Mouse (Mus musculus): ENCODE results near the gene Man2b1. TPM values are rescaled to one million over a fixed set of nuclear protein-coding genes. Genes with fewer than 3 reads are reported as not detected.

The Man2b1 gene
- total and polyA plus RNA-seq, 3 experiments: 29.1 to 45.6 (median 40.7) TPM

- TF ChIP-seq E2F4 (IDR thresholded peaks at IDR 0.05; ENCODE audit: insufficient replicate concordance, low read depth, low read length) (no peak), NELFE (IDR thresholded peaks at IDR 0.05; ENCODE audit: low read depth, low read length) (no peak), ETS1 (conservative IDR thresholded peaks at IDR 0.05; ENCODE audit: low read depth, low read length) (no peak), JUND (conservative IDR thresholded peaks at IDR 0.05; ENCODE audit: low read depth, low read length) (0 out of 2 replicates have a peak, but pooled peaks have one; percentile 29), TBP (conservative IDR thresholded peaks at IDR 0.05; ENCODE audit: low read depth, low read length) (no peak), MXI1 (IDR thresholded peaks at IDR 0.05; ENCODE audit: low read depth, low read length) (peak; percentile 95), GABPA (IDR thresholded peaks at IDR 0.05; ENCODE audit: insufficient replicate concordance, low read depth, low read length) (no peak), CHD2 (IDR thresholded peaks at IDR 0.05; ENCODE audit: low read length) (no peak; the same call in 1 of the 2 replicates)
Observed at GRCm38 (mm10) chr8:85059879-85060616, 23.0 kb upstream of the Man2b1 start, which contains the start of gene Fbxw9 (continued).

- Histone ChIP-seq H3K9ac (ENCODE audit: insufficient read depth, low read depth) (no peak overlapping the region), H3K27me3 (replicated peaks) (no peaks in the 10 kb centered on the region), H3K9me3 (replicated peaks; ENCODE audit: low read length) (no peaks in the 10 kb centered on the region), H3K27ac (ENCODE audit: insufficient read depth, low read depth) (no peak overlapping the region), H3K4me3 (replicated peaks in 1 of 3; ENCODE audit: low read depth in 2 of 3, low read length in 2 of 3, poor library complexity in 1 of 3) (no peak overlapping the region), H3K79me2 (replicated peaks; ENCODE audit: control insufficient read depth, extremely low read depth, insufficient read depth, poor library complexity, severe bottlenecking) (no peaks in the 10 kb centered on the region), H3K36me3 (replicated peaks in 1 of 2; ENCODE audit: control insufficient read depth in 1 of 2, insufficient read depth in 1 of 2, low read length in 1 of 2) (peaks cover 31 to 57% of the 10 kb centered on the region in 2 experiments), H3K4me2 (ENCODE audit: insufficient read depth, low read depth, poor library complexity, severe bottlenecking) (no peak overlapping the region), H3K4me1 (ENCODE audit: control insufficient read depth in 1 of 2, insufficient read depth in 2 of 2) (peaks cover 5 to 18% of the 10 kb centered on the region in 2 experiments)
- dilution Hi-C loops (cut with MboI; ENCODE audit: extremely low pct_ligation_motif_present, extremely low pct_unique_long_range_greater_than_20kb, low sequenced_read_pairs) (no loop called here), in situ Hi-C loops (cut with MboI; ENCODE audit: low pct_ligation_motif_present, low pct_unique_long_range_greater_than_20kb, low sequenced_read_pairs) (no loop called here)
- DNase-seq (ENCODE audit: extremely low read depth): no peak
- TF ChIP-seq ZNF384 (IDR thresholded peaks at IDR 0.05; ENCODE audit: low read depth, low read length) (no peak), MAZ (IDR thresholded peaks at IDR 0.05; ENCODE audit: low read depth, low read length) (no peak), MAX (IDR thresholded peaks at IDR 0.05; ENCODE audit: low read length) (no peak), RCOR1 (conservative IDR thresholded peaks at IDR 0.05; ENCODE audit: low read depth, low read length) (no peak), UBTF (IDR thresholded peaks at IDR 0.05; ENCODE audit: low read depth, low read length) (no peak), USF1 (IDR thresholded peaks at IDR 0.05; ENCODE audit: low read depth, low read length) (no peak), CHD1 (IDR thresholded peaks at IDR 0.05; ENCODE audit: low read depth, low read length) (no peak), MYC (IDR thresholded peaks at IDR 0.05; ENCODE audit: low read depth, low read length) (no peak), RAD21 (IDR thresholded peaks at IDR 0.05; ENCODE audit: low read depth, low read length) (no peak), ETS1 (conservative IDR thresholded peaks at IDR 0.05; ENCODE audit: low read depth, low read length) (no peak)
Observed at GRCm38 (mm10) chr8:85062603-85063002, 20.5 kb upstream of the Man2b1 start.

- H3K9me3 ChIP-seq (replicated peaks; ENCODE audit: low read length): no peaks in the 10 kb centered on the region
- TF ChIP-seq ZNF384 (IDR thresholded peaks at IDR 0.05; ENCODE audit: low read depth, low read length): no peak
- TF ChIP-seq ETS1 (conservative IDR thresholded peaks at IDR 0.05; ENCODE audit: low read depth, low read length): no peak
- peaks cover 5 to 16% of the 10 kb centered on the region in 2 experiments for H3K4me1 ChIP-seq (ENCODE audit: control insufficient read depth in 1 of 2, insufficient read depth in 2 of 2)
- H3K27ac ChIP-seq (ENCODE audit: insufficient read depth, low read depth): no peak overlapping the region
- no peaks in the 10 kb centered on the region for H3K79me2 ChIP-seq (replicated peaks; ENCODE audit: control insufficient read depth, extremely low read depth, insufficient read depth, poor library complexity, severe bottlenecking)
- no peak for DNase-seq (ENCODE audit: extremely low read depth)
- H3K4me3 ChIP-seq (replicated peaks in 1 of 3; ENCODE audit: low read depth in 2 of 3, low read length in 2 of 3, poor library complexity in 1 of 3): no peak overlapping the region
- H3K4me2 ChIP-seq (ENCODE audit: insufficient read depth, low read depth, poor library complexity, severe bottlenecking): no peak overlapping the region
- no peak overlapping the region for H3K9ac ChIP-seq (ENCODE audit: insufficient read depth, low read depth)
- peaks cover 37 to 68% of the 10 kb centered on the region in 2 experiments for H3K36me3 ChIP-seq (replicated peaks in 1 of 2; ENCODE audit: control insufficient read depth in 1 of 2, insufficient read depth in 1 of 2, low read length in 1 of 2)
- dilution Hi-C loops (cut with MboI; ENCODE audit: extremely low pct_ligation_motif_present, extremely low pct_unique_long_range_greater_than_20kb, low sequenced_read_pairs): no loop called here
- in situ Hi-C loops (cut with MboI; ENCODE audit: low pct_ligation_motif_present, low pct_unique_long_range_greater_than_20kb, low sequenced_read_pairs): no loop called here
- no peaks in the 10 kb centered on the region for H3K27me3 ChIP-seq (replicated peaks)
Observed at GRCm38 (mm10) chr8:85065213-85065612, 17.9 kb upstream of the Man2b1 start.
